Mouse (Mus musculus) spleen, postnatal 36 days (tissue): ENCODE measurements around the gene Cd22.
"Not testable (repeated sequence)": the region's sequence is repeated elsewhere in the genome, so short reads cannot be mapped to it uniquely, and the experiment has no call there.

Source experiments
- DNase-seq, 2 experiments: peaks; one replicate each; pipeline ENCODE4 v3.0.0; 2022; ENCODE audit warnings: low spot score in 2 of 2, mixed read lengths in 1 of 2

The Cd22 gene

GRCm38 (mm10) chr7:30863386-30863785 is 16.8 kb downstream of the Cd22 start:
- no peak for DNase-seq

DNA sequence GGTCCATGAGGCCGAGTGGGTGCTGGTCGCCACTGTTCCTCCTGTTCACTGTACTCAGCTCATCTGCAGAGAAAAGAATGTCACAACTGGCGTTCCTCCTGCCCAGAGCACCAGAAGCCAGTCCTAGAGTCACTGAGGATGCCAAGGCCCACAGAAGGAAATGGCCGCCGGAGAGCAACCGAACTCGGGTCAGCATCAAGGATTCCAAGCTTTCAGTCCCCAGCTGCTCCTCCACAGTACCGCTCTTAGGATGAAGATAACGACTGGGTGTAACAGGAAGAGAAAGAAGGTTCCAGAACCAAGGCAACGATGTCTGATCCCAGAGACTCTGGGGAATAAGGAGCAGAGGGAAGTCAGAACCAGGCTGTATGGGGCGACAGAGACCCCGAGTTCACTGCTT is 18.7 kb downstream of the Cd22 start, which contains the start of gene Ffar1:
Gene Ffar1 (minus strand): TSS at position 101 of the 400 bp plus-strand sequence.
- DNase-seq: no peak

GRCm38 (mm10) chr7:30859635-30860402 is 20.3 kb downstream of the Cd22 start:
- DNase-seq: peak; percentile 38 to 55

DNA sequence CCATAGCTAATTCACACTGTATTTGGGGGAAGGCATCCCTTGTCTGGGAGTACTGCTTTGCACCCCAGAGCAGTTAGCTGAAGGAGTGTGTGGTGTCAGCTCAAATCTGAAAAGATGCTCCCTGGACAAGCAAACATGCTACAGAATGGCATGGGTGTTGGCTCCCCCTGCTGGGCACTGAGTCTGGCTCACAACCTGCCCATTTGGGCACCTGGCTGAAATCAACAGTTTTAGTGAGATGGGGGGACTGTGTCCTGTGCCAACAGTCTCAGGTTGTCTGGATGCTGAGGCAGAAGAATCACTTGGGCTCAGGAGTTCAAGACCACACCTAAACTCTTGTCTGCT is 20.9 kb downstream of the Cd22 start:
- peak; percentile 81 to 86 for DNase-seq

GRCm38 (mm10) chr7:30857746-30858145 is 22.4 kb downstream of the Cd22 start:
- no peak for DNase-seq

DNA sequence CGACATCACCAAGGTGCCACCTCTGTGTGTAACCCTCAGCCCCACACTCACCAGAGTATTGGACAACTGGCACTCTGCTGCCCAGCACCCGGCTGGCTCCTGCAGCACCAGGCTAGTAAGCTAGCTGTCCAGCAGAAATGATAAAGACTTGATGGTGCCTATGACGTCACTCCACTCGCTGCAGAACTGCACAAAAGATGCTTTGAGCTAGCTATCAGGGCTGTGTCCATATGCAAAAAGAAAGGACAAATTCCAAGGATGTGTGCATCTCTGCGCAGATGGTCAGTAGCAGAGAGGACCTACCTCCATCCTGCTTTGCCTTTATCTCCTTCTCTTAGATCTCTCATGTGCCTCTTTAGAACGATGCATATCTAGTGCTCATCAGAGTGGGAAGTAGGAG is 24.1 kb downstream of the Cd22 start, which contains the start of gene Ffar3:
Gene Ffar3 (minus strand): TSS at position 101 of the 400 bp plus-strand sequence.
- no peak for DNase-seq

DNA sequence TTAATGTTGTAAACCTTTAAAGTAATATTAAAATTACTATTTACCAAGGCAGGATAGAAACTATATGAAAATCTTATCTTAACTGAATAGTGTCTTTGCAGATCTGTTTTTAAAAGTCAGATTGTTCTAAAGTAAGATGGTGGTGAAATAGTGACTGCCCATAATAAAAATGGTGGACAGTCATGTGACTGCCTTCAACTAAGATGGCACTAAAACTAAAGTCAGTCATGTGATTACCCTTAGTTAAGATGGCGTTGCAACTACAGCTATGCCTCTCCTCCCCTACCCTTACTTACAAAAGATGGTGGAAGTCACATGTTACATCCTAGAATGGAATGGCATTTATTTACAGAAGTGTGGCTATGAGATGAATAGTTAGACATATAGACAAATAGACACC is 28.7 kb downstream of the Cd22 start:
- no peak for DNase-seq

GRCm38 (mm10) chr7:30847934-30848333 is 32.2 kb downstream of the Cd22 start:
- no peak for DNase-seq

DNA sequence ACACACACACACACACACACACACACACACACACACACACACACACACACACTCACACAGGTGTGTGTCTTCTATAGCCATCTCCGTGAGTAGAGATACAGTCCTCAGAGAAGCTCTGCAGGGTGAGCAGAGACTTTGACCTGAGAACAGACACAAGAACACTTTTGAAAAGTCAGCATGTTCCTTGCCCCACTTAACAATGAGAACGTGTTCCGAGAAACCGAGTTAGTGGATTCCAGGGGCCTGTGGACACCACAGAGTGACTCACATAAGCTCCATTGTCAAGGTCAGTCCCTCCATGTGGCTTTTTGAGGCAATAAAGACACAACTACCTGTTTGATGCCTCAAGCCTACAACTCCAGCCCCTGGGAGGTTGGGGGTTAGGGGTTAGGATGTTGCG is 32.8 kb downstream of the Cd22 start:
- DNase-seq: no peak

DNA sequence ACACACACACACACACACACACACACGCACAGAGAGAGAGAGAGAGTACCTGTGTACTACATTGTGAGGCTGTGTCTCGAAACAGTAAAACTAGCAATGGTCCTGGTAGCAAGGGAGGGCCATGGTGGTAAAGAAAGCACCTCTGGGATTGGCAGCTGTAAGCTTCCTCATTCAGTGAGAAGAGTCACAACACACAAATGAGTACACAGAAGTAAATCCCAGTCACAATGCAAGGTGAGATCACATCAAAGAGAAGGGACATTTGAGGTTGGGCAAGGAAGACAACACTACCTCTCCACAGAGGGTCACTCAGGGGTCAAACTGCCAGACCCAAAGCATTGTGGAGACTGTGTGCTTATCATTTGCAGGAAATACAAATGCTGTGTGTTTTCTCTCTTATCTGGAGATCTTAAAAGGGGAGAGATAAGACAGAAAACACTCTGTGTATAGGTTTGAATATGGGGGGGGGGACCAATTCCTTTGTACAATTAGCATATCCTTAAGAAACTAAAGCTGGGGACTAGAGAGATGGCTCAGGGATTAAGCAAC is 33.6 kb downstream of the Cd22 start:
- no peak for DNase-seq

GRCm38 (mm10) chr7:30844676-30845297 is 35.4 kb downstream of the Cd22 start:
- DNase-seq: no peak

GRCm38 (mm10) chr7:30842092-30842491 is 38.0 kb downstream of the Cd22 start:
- DNase-seq: peak; percentile 58 to 67

DNA sequence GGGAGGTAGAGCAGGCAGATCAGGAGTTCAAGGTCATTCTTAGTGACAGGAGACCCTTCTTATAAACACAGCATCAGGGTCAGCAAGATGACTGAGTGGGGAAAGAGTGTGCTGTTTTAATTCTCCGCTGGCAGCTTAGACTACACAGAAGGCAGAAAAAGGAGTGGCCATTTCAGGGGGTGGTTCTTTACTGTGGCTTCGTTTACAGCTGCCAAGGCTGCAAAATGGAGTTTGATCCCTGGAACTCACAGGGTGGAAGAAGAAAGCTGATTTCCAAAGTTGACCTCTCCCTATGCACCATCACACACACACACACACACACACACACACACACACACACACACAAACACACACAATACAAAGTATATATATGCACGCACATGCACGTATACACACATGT is 38.8 kb downstream of the Cd22 start:
- DNase-seq: no peak

DNA sequence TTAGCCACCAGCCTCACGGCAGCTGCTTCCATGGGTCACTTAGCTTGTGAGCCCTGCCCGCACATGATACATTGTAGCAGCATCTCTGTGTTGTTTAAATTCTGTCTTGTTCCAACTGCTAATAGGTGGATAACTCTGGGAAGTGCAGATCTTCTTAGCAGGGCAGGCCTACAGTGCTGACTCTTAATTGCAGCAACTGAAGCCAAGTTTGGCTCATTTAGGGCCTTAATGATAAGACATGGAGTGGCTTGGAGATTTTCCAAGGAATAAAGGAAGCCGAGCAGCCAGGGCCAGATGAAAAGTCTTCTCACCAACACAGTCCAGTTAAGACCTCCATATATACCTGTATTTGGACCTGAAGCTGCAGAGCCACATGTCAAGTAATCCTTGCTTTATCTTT is 39.8 kb downstream of the Cd22 start:
- no peak for DNase-seq

DNA sequence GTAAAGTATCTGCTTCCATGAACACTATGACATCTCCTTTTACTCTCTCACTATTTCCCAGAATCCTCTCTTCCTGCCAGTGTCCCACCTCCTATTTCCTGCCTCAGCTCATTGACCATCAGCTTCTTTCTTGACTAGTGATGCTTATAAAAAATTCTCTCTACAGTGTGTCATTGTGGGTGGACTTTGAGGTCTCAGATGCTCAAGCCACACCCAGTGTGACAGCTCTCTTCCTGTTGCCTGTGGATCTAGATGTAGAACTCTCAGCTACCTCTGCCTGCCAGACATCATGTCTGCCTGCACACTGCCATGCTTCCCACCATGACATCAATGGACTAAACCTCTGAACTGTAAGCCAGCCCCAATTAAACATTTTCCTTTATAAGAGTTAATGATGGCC is 42.9 kb downstream of the Cd22 start:
- DNase-seq: no peak

GRCm38 (mm10) chr7:30832684-30833083 is 47.5 kb downstream of the Cd22 start:
- not testable (repeated sequence) for DNase-seq

- no peak for DNase-seq
Measured at GRCm38 (mm10) chr7:30832261-30832660, 47.9 kb downstream of the Cd22 start.

DNA sequence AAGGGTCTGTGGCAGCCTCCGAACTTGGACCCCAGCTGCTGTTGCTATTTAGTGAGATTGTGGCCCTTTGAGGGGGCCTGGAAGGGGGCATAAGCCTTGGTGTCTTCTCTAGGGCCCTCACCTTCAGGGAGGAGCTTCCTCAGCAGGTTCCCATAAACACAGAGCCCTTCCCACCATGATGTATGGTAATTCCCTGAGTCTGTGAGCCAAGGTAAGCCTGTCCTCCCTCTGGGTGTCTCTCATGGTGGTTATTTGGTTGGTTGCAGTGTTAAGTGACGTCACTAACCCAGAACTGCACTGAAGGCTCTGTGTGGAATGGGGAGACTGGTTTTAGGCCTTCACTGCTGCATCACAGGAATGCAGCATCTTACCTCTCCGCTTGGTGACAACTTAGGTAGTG is 50.7 kb downstream of the Cd22 start:
- no peak for DNase-seq

- DNase-seq: not testable (repeated sequence)
Measured at GRCm38 (mm10) chr7:30828871-30829270, 51.3 kb downstream of the Cd22 start.

DNA sequence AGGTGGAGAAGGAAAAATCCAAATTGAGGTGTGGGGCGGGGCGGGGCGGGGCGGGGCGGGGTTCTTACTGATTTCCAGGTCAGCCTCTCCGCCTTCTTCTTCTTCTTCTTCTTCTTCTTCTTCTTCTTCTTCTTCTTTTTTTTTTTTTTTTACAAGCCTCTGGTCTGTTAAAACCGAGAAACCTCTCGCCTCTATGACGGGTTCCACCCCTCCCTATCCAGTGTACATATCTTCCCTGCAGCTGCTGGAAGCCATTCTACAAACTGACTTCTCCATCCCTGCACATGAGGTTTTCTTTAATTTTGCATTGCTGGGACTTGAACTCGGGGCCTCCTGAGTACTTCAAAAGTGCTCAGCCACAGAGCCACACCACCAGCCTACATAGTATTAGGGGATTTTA is 53.5 kb downstream of the Cd22 start:
- no peak for DNase-seq

DNA sequence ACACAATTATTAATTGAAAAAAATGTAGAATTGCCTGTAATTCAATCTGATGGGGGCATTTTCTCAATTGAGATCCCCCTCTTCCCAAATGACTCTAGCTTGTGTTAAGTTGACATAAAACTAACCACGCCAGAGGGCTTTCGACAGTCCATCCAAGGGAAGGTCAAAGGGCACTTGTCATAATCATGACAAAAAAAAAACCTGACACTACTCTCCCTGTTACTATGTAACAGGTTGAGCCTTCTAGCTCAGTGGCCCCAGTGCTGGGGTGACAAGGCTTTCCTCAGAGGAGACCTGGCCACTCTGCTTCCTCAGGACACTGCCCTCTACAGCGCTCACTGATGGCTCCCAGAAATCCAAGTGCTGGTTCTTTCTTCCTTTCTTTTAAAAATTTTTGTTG is 55.8 kb downstream of the Cd22 start:
- no peak for DNase-seq

GRCm38 (mm10) chr7:30823675-30824074 is 56.5 kb downstream of the Cd22 start, which contains the start of gene Ffar2:
Gene Ffar2, minus strand, starts transcription at chr7:30823775.
- DNase-seq: no peak

GRCm38 (mm10) chr7:30821532-30821931 is 58.6 kb downstream of the Cd22 start:
- no peak for DNase-seq
